Mouse (Mus musculus) midbrain, embryonic 14.5 days (tissue): ENCODE results near the gene Krtap5-4. TPM values are rescaled to one million over a fixed set of nuclear protein-coding genes. Genes with fewer than 3 reads are reported as not detected.
"Not testable (repeated sequence)": the region's sequence is repeated elsewhere in the genome, so short reads cannot be mapped to it uniquely, and the experiment has no call there.

Experiments used
- ATAC-seq: fragments of 200-750 bp; cut with Nextera tagmentation; 2 replicates; pipeline ENCODE4 v1.8.0; 2017; ENCODE audit warnings: moderate number of reproducible peaks, moderate library complexity; ENCODE audit not compliant: low FRiP score, low TSS enrichment
- DNase-seq: peaks from one replicate; pipeline ENCODE4 v3.0.0-alpha.2; 2015
- H3K27ac ChIP-seq: fragments of 300-500 bp; sonication (generic); replicated peaks from 2 replicates; pipeline ENCODE4 v1.5.1; 2014; ENCODE audit warnings: mild to moderate bottlenecking, low read depth, low read length, moderate library complexity
- H3K27me3 ChIP-seq: fragments of 300-500 bp; sonication (generic); 2 replicates; pipeline ENCODE4 v1.6.1; 2014; ENCODE audit warnings: low read length, control low read depth, mixed read lengths; ENCODE audit not compliant: control insufficient read depth, insufficient read depth
- H3K36me3 ChIP-seq: fragments of 300-500 bp; sonication (generic); 2 replicates; pipeline ENCODE4 v1.6.1; 2014; ENCODE audit warnings: low read length, control low read depth; ENCODE audit not compliant: control insufficient read depth, insufficient read depth
- H3K4me1 ChIP-seq: fragments of 300-500 bp; sonication (generic); 2 replicates; pipeline ENCODE4 v1.6.1; 2014; ENCODE audit warnings: mild to moderate bottlenecking, antibody characterized with exemption, low read length, control low read depth; ENCODE audit not compliant: control insufficient read depth, insufficient read depth
- H3K4me2 ChIP-seq: fragments of 300-500 bp; sonication (generic); 2 replicates; pipeline ENCODE4 v1.6.1; 2014; ENCODE audit warnings: mild to moderate bottlenecking, low read length, moderate library complexity
- H3K4me3 ChIP-seq: fragments of 300-500 bp; sonication (generic); replicated peaks from 2 replicates; pipeline ENCODE4 v1.5.1; 2014; ENCODE audit warnings: low read depth, low read length
- H3K9ac ChIP-seq: fragments of 300-500 bp; sonication (generic); replicated peaks from 2 replicates; pipeline ENCODE4 v1.6.1; 2014; ENCODE audit warnings: mild to moderate bottlenecking, low read length, moderate library complexity
- H3K9me3 ChIP-seq: fragments of 300-500 bp; sonication (generic); 2 replicates; pipeline ENCODE4 v1.6.1; 2016; ENCODE audit warnings: low read length, control low read depth, mixed read lengths; ENCODE audit not compliant: control insufficient read depth
- WGBS: fragments of 180-500 bp; shearing (Covaris S2); extraction: QIAGEN DNeasy Blood & Tissue Kit; methylation state at CpG from one replicate; pipeline ENCODE4 v1.1.7; 2014; 5-methylcytosine and 5-hydroxymethylcytosine counted together
- polyA plus RNA-seq: library from polyadenylated mRNA; unstranded; fragments of >200 nt; fragmentation: Nextera tagmentation; extraction: Ambion mirVana; gene quantifications from 2 replicates; pipeline ENCODE4 v1.2.1, GENCODE M21; 2014

Gene Krtap5-4
- polyA plus RNA-seq, 1 experiment from 2014 or later: not detected

DNA sequence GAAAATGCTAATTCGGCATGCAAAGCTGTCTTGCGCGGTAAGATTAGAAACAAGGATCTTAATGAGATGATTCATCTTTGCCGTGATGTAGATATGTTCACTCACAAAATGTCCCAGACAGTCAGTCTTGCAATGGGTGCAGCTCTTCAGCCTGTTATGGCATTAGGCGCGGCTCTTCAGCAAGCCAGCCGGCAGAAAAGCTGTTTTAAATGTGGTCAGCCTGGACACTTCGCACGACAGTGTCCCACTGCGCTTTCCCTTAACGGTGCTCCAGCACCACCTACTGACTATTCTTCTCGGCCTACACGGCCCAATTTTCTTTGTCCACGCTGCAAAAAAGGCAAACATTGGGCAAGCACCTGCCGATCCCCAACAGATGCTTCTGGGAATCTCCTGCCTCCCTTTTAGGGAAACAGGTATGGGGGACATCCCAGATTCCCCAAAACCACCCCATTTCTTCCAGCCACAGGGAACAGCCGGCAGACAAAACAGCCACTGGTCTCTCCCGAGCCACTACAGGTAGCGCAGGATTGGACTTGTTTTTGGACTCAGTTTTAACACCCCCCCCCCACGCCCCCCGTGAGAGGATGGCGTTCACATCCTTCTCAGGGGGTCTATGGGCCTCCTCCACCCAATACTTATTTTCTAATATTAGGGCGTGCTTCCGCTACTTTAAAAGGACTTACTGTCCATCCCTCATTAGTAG lies 18.1 kb upstream of the Krtap5-4 start:
- H3K4me2 ChIP-seq: peak overlapping the region; percentile 81
- DNase-seq (peak; percentile 79), ATAC-seq (peak; percentile 70)
- H3K27me3 ChIP-seq: peaks cover 4% of the 10 kb centered on the region; the same call in 1 of the 2 replicates
- WGBS: 24% methylated on average over 23 of the region's 23 CpGs
- peak overlapping the region; percentile 55 for H3K4me3 ChIP-seq
- H3K4me1 ChIP-seq: peaks cover 7% of the 10 kb centered on the region; the same call in 1 of the 2 replicates
- peak overlapping the region; percentile 42 for H3K9ac ChIP-seq
- no peaks in the 10 kb centered on the region for H3K9me3 ChIP-seq
- peak overlapping the region; percentile 66 for H3K27ac ChIP-seq
- H3K36me3 ChIP-seq: no peaks in the 10 kb centered on the region

DNA sequence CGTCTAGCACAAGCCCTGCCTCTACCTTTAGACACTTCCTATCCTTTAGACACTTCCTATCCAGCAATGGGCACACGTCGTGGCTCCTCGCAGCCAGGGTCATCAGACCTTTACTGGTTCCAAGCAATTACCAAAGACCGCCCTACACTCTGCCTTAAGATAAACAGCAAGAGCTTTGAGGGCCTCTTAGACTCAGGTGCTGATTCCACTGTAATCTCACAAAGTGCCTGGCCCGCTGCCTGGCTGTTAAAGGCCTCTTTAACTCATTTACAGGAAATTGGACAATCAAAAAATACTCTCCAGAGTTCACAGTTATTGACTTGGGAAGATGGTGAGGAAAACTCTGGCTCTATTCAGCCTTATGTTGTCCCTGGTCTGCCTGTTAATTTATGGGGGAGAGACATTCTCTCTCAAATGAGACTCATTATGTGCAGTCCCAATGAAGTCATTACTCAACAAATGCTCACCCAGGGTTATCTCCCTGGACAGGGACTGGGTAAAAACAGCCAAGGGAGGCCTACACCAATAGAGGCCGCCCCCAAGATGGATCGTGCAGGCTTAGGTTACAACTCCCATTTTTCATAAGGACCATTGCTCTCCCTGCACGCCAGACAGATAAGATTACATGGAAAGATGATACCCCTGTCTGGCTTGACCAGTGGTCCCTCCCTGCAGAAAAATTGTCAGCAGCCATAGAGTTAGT lies 17.3 kb upstream of the Krtap5-4 start:
- not testable (repeated sequence) for ATAC-seq, H3K9me3 ChIP-seq, H3K36me3 ChIP-seq, H3K4me2 ChIP-seq, H3K27me3 ChIP-seq, H3K9ac ChIP-seq, H3K4me1 ChIP-seq, H3K27ac ChIP-seq, H3K4me3 ChIP-seq, DNase-seq
- WGBS: 89% methylated on average over 9 of the region's 9 CpGs

DNA sequence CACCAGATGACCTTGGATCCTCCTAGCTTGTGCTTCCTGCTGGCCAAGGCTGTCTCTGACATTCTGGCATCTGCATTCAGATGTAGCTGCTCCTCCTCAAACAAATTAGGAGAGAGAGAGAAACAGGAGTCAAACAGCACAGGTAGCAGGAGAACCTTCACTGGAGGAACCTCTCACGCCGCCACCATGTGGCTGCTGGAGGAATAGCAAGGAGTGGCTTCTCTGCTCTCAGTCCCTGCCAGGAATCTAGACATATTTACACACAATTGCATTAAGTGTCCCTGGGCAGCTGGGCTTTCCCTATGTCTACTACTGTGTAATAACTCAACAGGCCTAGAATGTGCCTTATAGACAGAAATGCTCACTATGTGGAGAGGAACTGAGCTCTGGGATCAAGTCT lies 9.5 kb upstream of the Krtap5-4 start:
- not testable (repeated sequence) for ATAC-seq
- DNase-seq: peak; percentile 77

DNA sequence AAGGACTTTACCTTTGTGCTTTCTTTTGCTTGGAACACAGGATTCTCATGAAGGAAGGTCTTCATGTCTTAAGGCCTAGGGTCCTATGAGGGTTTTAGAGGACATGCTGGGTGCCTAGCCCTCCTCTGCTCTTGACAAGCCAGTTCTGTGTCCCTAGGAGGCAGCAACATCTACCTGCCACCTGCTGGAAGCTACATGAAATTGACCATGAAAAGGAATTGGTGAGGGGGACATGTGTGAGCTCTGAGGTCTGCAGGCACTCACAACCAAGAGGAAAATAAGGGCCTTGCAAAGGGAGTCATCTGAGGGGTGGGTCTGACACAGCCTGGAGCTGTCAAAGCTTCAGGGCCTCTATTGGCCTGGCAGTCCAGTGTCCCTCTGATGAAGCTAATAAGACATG lies 7.9 kb upstream of the Krtap5-4 start:
- Histone ChIP-seq H3K4me3 (no peak overlapping the region), H3K9ac (no peak overlapping the region), H3K27ac (no peak overlapping the region), H3K27me3 (no peaks in the 10 kb centered on the region), H3K36me3 (no peaks in the 10 kb centered on the region), H3K4me2 (no peak overlapping the region), H3K9me3 (no peaks in the 10 kb centered on the region), H3K4me1 (no peaks in the 10 kb centered on the region)
- ATAC-seq (no peak), DNase-seq (no peak)

More for the DNA sequence above, 9.5 kb upstream of the Krtap5-4 start:
- H3K27me3 ChIP-seq, H3K4me3 ChIP-seq, H3K27ac ChIP-seq, H3K4me1 ChIP-seq, H3K36me3 ChIP-seq, H3K9ac ChIP-seq, H3K4me2 ChIP-seq, H3K9me3 ChIP-seq: not testable (repeated sequence)
- 2% methylated on average over 2 of the region's 2 CpGs for WGBS

DNA sequence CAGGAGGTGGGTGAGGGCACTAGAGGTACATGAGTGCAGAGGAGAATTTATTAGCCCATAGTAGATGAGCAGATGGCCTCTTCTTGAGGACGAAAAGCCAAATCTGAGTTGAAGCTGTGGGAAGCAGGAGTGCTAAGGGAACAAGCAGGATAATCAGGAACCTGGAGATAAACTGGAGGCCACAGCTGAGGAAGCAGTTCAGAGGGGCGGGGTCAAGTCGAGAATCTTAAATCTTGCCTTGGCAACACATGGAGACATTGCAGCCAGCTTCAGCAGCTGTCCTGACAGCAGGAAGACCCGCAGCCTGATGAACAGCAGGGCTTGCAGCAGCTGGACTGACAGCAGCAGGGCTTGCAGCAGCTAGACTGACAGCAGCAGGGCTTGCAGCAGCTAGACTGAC lies 7.2 kb upstream of the Krtap5-4 start:
- H3K36me3 ChIP-seq, H3K9me3 ChIP-seq, H3K4me2 ChIP-seq, H3K4me1 ChIP-seq, H3K27me3 ChIP-seq, ATAC-seq, H3K4me3 ChIP-seq, H3K9ac ChIP-seq, DNase-seq, H3K27ac ChIP-seq: not testable (repeated sequence)
- 31% methylated on average over 4 of the region's 4 CpGs for WGBS

DNA sequence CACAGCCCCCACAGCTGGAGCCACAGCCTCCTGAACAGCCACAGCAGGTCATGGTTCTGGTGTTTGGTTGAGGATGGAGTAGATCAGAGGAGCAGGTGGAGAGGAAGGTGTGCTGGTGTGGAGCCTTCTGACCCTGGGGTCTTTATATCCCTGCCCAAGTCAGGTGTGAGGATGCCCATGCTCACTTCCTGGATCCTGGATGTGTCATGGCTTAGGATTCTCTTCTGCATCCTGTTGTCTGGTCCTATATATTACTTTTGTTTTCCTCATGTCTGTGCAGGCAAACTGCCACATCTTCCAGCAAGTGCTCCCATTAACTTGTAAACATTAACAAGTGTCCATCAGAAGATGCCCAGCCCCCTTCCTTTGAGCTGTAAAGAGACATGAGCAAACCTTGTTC lies 6.3 kb upstream of the Krtap5-4 start, which contains the start of gene Krtap5-1:
TSS of gene Krtap5-1 (minus strand) at position 101 of the 400 bp plus-strand sequence.
- not testable (repeated sequence) for H3K4me2 ChIP-seq, H3K27me3 ChIP-seq, ATAC-seq, H3K4me3 ChIP-seq, DNase-seq, H3K27ac ChIP-seq, H3K36me3 ChIP-seq, H3K9ac ChIP-seq, H3K4me1 ChIP-seq, H3K9me3 ChIP-seq

DNA sequence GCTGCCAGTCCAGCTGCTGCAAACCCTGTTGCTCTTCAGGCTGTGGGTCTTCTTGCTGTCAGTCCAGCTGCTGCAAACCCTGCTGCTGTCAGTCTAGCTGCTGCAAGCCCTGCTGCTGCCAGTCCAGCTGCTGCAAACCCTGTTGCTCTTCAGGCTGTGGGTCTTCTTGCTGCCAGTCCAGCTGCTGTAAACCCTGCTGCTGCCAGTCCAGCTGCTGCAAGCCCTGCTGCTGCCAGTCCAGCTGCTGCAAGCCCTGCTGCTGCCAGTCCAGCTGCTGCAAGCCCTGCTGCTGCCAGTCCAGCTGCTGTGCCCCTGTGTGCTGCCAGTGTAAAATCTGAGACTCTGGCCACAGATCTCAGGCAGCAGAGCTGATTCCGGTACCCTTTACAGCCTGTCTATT lies 580 bp downstream of the Krtap5-4 start:
- WGBS: 80% methylated on average over 1 of the region's 1 CpGs
- H3K4me2 ChIP-seq, H3K4me3 ChIP-seq, H3K27me3 ChIP-seq, H3K27ac ChIP-seq, DNase-seq, ATAC-seq, H3K36me3 ChIP-seq, H3K9ac ChIP-seq, H3K4me1 ChIP-seq, H3K9me3 ChIP-seq: not testable (repeated sequence)

DNA sequence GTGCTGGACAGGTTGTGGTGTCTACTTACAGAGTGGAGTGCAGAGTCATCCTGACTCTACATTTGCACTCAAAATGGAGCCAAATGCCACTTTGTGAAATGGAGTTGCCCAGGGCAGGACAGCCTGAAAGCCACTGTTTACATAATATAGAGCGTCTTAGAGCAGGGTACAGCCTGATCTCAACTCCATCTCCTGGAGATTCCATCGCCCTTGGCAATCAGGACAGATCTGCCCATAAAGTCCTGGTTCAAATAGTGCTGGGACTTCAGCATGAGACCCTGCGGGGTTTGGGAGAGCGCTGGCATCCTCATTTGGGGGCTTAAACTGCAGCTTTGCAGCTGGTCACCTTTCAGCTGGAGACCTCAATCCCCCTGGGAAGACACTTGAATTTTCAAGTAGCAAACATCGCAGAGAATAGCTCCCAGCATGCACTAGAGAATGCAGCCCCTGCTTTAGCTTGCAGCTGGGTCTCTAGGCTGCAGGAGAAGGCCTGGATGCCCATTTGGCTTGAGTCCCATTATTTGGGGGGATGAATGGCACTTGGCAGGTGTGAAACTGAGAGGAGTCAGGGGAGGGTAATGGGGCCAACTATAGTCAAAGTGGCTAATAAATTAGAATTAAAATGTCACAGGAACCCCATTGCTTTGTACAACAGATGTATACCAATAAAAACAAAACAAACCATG lies 11.4 kb downstream of the Krtap5-4 start:
- H3K4me3 ChIP-seq: no peak overlapping the region
- 38% methylated on average over 5 of the region's 5 CpGs for WGBS
- H3K4me1 ChIP-seq: peaks cover 13% of the 10 kb centered on the region
- H3K27ac ChIP-seq: 0 out of 2 replicates have a peak overlapping the region, but pooled peaks have one; percentile 8
- no peak overlapping the region for H3K4me2 ChIP-seq
- no peak for ATAC-seq
- no peaks in the 10 kb centered on the region for H3K9me3 ChIP-seq
- H3K36me3 ChIP-seq: no peaks in the 10 kb centered on the region
- DNase-seq: peak; percentile 71
- H3K9ac ChIP-seq: no peak overlapping the region; the same call in 1 of the 2 replicates
- no peaks in the 10 kb centered on the region for H3K27me3 ChIP-seq
